Mouse (Mus musculus) neural tube, embryonic 13.5 days (tissue): ENCODE data around the gene Cfap46. TPM values are rescaled to one million over a fixed set of nuclear protein-coding genes. Genes with fewer than 3 reads are reported as not detected.

Source experiments
- ATAC-seq: fragments of 200-750 bp; cut with Nextera tagmentation; 2 replicates; pipeline ENCODE4 v1.8.0; 2017; ENCODE audit warnings: low read depth, mild to moderate bottlenecking, moderate TSS enrichment, moderate library complexity
- H3K27ac ChIP-seq: fragments of 300-500 bp; sonication (generic); replicated peaks from 2 replicates; pipeline ENCODE4 v1.5.1; 2015; ENCODE audit warnings: moderate library complexity, mild to moderate bottlenecking, inconsistent platforms
- H3K27me3 ChIP-seq: fragments of 300-500 bp; sonication (generic); 2 replicates; pipeline ENCODE4 v1.6.1; 2015; ENCODE audit warnings: mild to moderate bottlenecking, inconsistent platforms
- H3K36me3 ChIP-seq: fragments of 300-500 bp; sonication (generic); 2 replicates; pipeline ENCODE4 v1.6.1; 2015; ENCODE audit warnings: mild to moderate bottlenecking, inconsistent platforms
- H3K4me1 ChIP-seq: fragments of 300-500 bp; sonication (generic); replicated peaks from 2 replicates; pipeline ENCODE4 v1.6.1; 2015; ENCODE audit warnings: inconsistent platforms
- H3K4me2 ChIP-seq: fragments of 300-500 bp; sonication (generic); 2 replicates; pipeline ENCODE4 v1.6.1; 2015; ENCODE audit warnings: inconsistent platforms, mild to moderate bottlenecking, moderate library complexity
- H3K4me3 ChIP-seq: fragments of 300-500 bp; sonication (generic); 2 replicates; pipeline ENCODE4 v1.5.1; 2015; ENCODE audit warnings: mild to moderate bottlenecking, inconsistent platforms
- H3K9ac ChIP-seq: fragments of 300-500 bp; sonication (generic); 2 replicates; pipeline ENCODE4 v1.6.1; 2015; ENCODE audit warnings: moderate library complexity, mild to moderate bottlenecking, inconsistent platforms
- H3K9me3 ChIP-seq: fragments of 300-500 bp; sonication (generic); 2 replicates; pipeline ENCODE4 v1.6.1; 2016; ENCODE audit warnings: inconsistent platforms
- WGBS: fragments of 180-500 bp; shearing (Covaris S2); methylation state at CpG from one replicate; pipeline ENCODE4 v1.1.7; 2015; 5-methylcytosine and 5-hydroxymethylcytosine counted together
- polyA plus RNA-seq: library from polyadenylated mRNA; unstranded; fragments of >200 nt; fragmentation: Nextera tagmentation; extraction: Ambion mirVana; gene quantifications from 2 replicates; pipeline ENCODE4 v1.2.1, GENCODE M21; 2015

The Cfap46 gene
- 1.4 and 2.0 TPM in 2 replicates for polyA plus RNA-seq

DNA sequence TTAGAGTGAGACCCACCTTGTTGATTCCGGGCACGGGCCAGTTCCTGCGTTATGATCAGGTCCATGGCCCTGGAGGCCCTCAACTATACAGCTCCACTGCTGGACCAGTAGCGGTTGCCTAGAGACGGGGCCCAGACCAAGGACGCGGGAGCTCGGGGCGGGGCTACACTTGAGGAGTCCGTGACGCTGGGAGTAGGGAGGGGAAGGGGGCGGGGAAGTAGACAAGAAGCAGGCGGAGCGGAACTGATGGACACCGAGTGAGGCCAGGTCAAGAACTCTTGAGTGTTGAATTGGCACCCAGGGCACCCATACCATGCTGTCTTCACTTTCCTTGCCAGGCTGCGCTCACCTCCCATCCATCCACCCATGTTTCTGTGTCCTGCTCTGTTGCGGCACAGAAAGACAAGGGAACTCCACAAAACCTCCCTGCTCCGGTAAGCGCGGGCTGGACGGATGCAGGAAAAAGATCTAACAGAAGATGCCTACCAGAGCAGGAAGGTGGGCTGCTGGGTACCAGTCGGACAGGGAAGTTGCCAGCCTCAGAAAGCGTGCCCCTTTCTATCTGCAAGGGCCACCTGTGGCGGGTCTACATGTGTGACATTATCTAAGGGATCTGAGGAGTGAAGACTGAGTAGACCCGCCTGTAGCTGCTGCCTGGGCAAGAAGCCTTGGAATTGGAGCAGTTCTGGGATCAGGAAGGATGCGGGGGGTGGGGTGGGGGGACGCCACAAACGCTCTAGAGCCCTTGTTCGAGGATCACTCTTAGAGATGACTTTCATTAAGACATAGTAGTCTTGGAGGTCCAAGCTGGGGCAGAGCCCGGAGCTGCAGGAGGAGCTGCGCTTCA, at the start of gene Cfap46:
Gene Cfap46, minus strand, starts transcription at position 112 of the 847 bp plus-strand sequence.
- Histone ChIP-seq H3K4me2 (peak within 1 kb of the TSS; percentile 87), H3K4me3 (peak within 1 kb of the TSS; percentile 53), H3K27me3 (peaks cover 21% of the 10 kb centered on the region), H3K27ac (no peak within 1 kb of the TSS; the same call in 1 of the 2 replicates), H3K9me3 (no peaks in the 10 kb centered on the region), H3K36me3 (no peaks in the 10 kb centered on the region), H3K9ac (peak within 1 kb of the TSS; percentile 78), H3K4me1 (peaks cover 22% of the 10 kb centered on the region)
- ATAC-seq: peak; percentile 92
- WGBS: 1% methylated on average over 31 of the region's 31 CpGs

DNA sequence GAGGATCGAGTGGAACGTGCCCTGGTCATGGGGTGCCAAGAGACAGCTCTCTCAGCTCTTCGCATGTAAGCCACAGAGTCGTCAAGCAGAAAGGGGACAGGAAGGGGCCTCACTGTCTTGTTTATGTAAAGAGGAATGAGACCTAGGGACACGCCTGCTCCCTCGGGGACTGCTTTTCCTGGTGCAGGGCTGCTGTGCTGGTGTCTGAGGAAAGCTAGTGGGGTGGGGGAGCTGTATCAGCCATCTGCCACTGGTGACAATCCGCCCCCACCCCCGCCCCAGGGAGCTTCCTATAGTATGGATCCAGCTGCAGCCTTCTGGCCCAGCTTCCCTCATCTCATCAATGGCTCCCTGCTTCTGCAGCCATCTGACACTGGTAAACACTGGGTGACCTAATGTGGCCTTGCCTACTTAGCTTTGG, 47.7 kb upstream of the Cfap46 start:
- Histone ChIP-seq H3K27ac (no peak overlapping the region), H3K27me3 (no peaks in the 10 kb centered on the region), H3K9ac (no peak overlapping the region), H3K4me3 (no peak overlapping the region), H3K9me3 (no peaks in the 10 kb centered on the region), H3K4me2 (no peak overlapping the region), H3K4me1 (peaks cover 13% of the 10 kb centered on the region), H3K36me3 (no peaks in the 10 kb centered on the region)
- 36% methylated on average over 8 of the region's 8 CpGs for WGBS
- no peak for ATAC-seq

DNA sequence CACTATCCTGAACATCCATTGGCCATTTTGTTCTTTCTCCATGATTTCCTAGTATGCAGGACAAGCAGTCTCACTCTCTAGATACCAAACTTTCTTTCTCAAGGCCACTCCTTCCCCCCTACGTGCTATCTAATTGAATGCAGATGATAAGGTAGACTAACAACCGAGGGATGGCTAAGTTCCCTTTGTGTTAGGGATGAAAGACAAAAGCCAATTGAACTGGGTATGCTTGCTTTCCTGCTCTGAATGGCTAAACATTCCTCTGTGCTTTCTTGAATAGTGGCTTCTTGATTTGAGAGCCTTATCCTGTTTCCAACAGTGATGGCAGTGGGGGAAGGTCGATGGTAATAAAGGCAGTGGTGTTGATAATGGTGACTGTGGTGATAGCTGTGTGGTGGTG, 43.5 kb upstream of the Cfap46 start:
- WGBS: 28% methylated on average over 3 of the region's 3 CpGs
- H3K4me1 ChIP-seq: peaks cover 13% of the 10 kb centered on the region
- no peak overlapping the region for H3K27ac ChIP-seq
- no peak overlapping the region for H3K4me2 ChIP-seq
- no peak overlapping the region for H3K4me3 ChIP-seq
- H3K9ac ChIP-seq: no peak overlapping the region
- no peaks in the 10 kb centered on the region for H3K36me3 ChIP-seq
- H3K9me3 ChIP-seq: no peaks in the 10 kb centered on the region
- no peak for ATAC-seq
- H3K27me3 ChIP-seq: no peaks in the 10 kb centered on the region

DNA sequence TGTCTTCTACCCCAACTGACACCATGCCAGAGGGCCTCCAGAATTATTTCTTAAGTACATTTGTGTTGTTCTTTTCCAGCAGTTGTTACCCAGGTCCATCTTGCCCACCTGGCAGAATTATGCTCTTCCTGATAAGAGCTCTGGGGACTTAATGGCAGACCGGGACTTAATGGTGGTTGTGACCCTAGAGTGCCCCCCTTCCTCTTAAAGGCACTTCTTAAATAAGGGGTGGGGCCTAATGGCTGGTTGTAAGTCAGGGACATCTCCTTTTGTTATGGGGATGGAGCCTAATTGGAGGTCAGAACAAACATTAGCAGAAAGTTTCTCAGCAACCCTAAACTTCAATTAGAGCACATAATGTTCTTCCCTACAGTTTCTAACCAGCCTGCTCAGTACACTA, 42.0 kb upstream of the Cfap46 start:
- no peak overlapping the region for H3K9ac ChIP-seq
- no peak overlapping the region for H3K4me2 ChIP-seq
- WGBS: 12% methylated on average over 1 of the region's 1 CpGs
- H3K9me3 ChIP-seq: no peaks in the 10 kb centered on the region
- 0 out of 2 replicates have a peak, but pooled peaks cover 4% of the 10 kb centered on the region for H3K4me1 ChIP-seq
- no peak overlapping the region for H3K27ac ChIP-seq
- no peaks in the 10 kb centered on the region for H3K36me3 ChIP-seq
- no peak overlapping the region for H3K4me3 ChIP-seq
- H3K27me3 ChIP-seq: no peaks in the 10 kb centered on the region
- no peak for ATAC-seq

DNA sequence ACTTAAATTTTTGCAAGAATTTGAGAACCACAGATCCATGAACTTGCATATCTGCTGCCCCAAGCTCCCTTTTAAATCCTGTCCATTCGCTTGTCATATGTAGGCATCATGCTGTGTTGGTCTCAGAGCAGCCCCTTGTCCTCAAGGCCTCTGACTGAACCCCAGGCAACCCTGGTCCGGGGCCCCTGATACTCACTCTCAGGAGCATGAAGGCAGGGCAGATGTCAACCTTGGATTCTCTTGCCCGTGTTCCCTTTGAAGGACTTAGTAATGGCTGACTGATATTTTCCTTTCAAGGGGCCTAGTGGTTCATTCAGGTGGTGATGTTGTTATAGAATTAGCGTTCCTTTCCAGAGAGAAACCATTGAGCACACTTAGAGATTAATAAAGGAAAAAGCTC, 40.4 kb upstream of the Cfap46 start:
- no peak for ATAC-seq
- H3K9ac ChIP-seq: no peak overlapping the region
- no peaks in the 10 kb centered on the region for H3K9me3 ChIP-seq
- WGBS: 81% methylated on average over 4 of the region's 4 CpGs
- no peak overlapping the region for H3K4me2 ChIP-seq
- H3K4me1 ChIP-seq: 0 out of 2 replicates have a peak, but pooled peaks cover 4% of the 10 kb centered on the region
- H3K36me3 ChIP-seq: no peaks in the 10 kb centered on the region
- H3K27me3 ChIP-seq: no peaks in the 10 kb centered on the region
- H3K27ac ChIP-seq: no peak overlapping the region
- H3K4me3 ChIP-seq: no peak overlapping the region

DNA sequence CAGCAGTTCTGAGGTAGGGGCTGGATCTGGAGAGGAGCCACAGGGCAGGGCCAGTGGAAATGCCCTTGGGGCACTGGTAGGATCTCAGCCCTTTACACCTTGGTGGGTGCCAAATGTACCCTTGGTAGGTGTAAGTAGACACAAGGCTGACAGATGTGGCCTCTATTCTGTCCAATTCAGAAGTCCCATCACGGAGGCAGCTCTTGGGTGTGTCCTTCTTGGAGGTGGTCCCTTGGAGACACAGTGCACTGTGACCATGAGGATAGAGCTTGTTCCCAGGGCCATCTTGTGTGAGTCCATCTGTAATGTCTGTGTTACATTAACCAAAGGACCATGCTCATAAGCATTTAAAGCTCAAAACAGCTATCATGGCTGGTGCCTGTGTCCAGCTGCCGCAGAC, 37.6 kb upstream of the Cfap46 start:
- Histone ChIP-seq H3K4me3 (no peak overlapping the region), H3K9ac (no peak overlapping the region), H3K9me3 (no peaks in the 10 kb centered on the region), H3K27me3 (no peaks in the 10 kb centered on the region), H3K4me1 (no peaks in the 10 kb centered on the region), H3K27ac (no peak overlapping the region), H3K4me2 (no peak overlapping the region), H3K36me3 (no peaks in the 10 kb centered on the region)
- no peak for ATAC-seq
- WGBS: 89% methylated on average over 2 of the region's 2 CpGs

DNA sequence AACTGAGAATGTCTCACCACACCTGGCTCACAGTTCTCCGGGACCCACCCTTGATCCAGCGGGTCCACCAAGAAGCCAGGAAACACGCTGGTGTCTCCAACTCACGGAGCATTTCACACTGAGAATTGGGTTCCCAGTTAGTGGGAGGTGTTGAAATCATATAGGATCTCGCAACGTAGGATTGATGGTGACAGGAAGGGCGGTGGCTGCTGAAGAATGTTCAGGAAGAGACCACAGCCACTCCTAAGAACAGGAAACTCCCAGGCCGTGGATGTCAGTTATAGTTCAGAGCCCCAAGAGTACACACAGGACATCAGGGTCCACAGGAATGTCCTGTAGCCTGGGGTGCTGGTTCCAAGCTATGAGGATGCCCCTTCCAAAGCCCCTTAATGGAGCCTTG, 34.2 kb upstream of the Cfap46 start:
- Histone ChIP-seq H3K4me3 (no peak overlapping the region), H3K36me3 (no peaks in the 10 kb centered on the region)

DNA sequence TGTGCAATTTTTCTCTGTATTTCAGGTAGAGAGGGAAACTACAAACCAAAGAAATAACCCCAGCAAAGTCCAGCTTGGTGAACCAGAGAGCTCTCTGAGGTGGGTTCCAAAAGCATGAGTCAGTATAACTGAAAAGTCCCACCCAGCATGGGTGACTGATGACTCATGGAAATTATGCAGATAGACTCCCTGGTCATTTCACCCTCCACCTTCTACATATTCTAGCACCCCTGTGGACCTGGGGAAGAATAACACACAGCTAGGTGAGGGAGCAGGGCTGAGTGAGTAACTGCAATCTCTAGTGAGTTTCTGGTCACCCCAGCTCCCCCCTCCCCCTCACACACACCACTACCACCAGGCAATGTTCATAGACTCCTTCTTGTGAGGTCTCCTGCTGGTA, 28.2 kb upstream of the Cfap46 start:
- H3K9me3 ChIP-seq: no peaks in the 10 kb centered on the region
- H3K4me1 ChIP-seq: 0 out of 2 replicates have a peak, but pooled peaks cover 1% of the 10 kb centered on the region
- H3K4me3 ChIP-seq: no peak overlapping the region
- no peak for ATAC-seq
- H3K36me3 ChIP-seq: no peaks in the 10 kb centered on the region
- H3K9ac ChIP-seq: no peak overlapping the region
- no peaks in the 10 kb centered on the region for H3K27me3 ChIP-seq
- no peak overlapping the region for H3K4me2 ChIP-seq
- no peak overlapping the region for H3K27ac ChIP-seq

More for the DNA sequence above, 34.2 kb upstream of the Cfap46 start:
- Histone ChIP-seq H3K27ac (no peak overlapping the region), H3K4me2 (no peak overlapping the region), H3K9me3 (no peaks in the 10 kb centered on the region), H3K9ac (no peak overlapping the region), H3K4me1 (no peaks in the 10 kb centered on the region), H3K27me3 (no peaks in the 10 kb centered on the region)
- 85% methylated on average over 8 of the region's 8 CpGs for WGBS
- no peak for ATAC-seq

DNA sequence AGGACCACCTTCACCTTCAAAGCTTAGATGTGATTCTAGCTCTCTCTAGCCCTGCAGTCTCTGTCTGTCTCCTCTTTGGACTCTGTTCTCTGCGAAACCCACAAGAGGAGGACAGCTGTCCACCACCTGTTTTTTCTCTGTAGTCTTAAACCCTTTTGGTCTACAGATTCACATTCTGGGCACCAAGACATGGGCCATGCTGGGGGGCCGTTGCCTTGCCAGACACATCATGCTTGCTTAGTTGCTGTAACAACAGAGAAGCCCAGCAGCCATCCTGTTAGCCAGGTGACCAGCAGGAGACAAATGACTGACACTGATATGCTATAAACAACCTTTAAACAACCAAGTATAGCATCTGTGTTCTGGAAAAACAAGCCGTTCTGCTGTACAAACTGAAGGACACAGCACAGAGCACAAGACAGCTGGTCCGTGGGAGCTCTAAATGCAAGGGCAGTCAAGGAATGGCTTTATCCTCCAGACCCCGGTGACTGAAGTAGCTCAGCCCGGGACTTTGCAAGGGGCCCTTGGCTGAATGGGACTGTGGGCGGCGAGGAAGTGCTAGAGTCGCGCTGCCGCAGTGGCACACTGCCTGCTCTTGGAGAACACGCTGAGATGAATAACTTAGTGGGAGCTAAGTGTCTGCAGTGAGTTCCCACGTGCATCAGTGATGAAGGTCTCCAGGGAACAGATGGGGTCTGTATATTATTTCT, 22.9 kb upstream of the Cfap46 start:
- H3K36me3 ChIP-seq: no peaks in the 10 kb centered on the region
- WGBS: 41% methylated on average over 13 of the region's 13 CpGs
- no peaks in the 10 kb centered on the region for H3K9me3 ChIP-seq
- H3K9ac ChIP-seq: no peak overlapping the region
- no peak overlapping the region for H3K4me3 ChIP-seq
- H3K4me1 ChIP-seq: 0 out of 2 replicates have a peak, but pooled peaks cover 5% of the 10 kb centered on the region
- H3K27me3 ChIP-seq: 0 out of 2 replicates have a peak, but pooled peaks cover 3% of the 10 kb centered on the region
- no peak for ATAC-seq
- no peak overlapping the region for H3K4me2 ChIP-seq
- H3K27ac ChIP-seq: no peak overlapping the region

DNA sequence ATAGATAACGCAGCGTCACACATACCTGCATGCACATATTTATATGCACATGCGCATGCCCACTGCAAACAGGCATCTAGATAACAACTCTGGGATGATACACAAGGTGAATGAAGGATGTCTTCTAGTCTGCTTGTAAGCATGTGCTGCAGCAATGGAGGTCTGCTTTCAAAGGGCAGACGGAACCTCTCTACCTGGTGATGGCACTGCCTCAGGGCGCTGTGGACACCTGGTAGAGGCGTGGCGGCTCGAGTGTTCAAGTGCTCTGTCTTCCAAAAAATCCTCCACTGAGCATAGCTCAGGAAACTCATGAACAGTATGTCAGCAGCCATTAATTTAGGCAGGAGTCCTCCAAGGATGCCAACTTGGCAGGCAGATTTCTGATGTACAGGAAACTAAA, 22.2 kb upstream of the Cfap46 start:
- ATAC-seq: no peak
- H3K4me2 ChIP-seq: no peak overlapping the region
- H3K4me3 ChIP-seq: no peak overlapping the region
- H3K9me3 ChIP-seq: no peaks in the 10 kb centered on the region
- no peak overlapping the region for H3K9ac ChIP-seq
- H3K27ac ChIP-seq: no peak overlapping the region
- H3K4me1 ChIP-seq: 0 out of 2 replicates have a peak, but pooled peaks cover 5% of the 10 kb centered on the region
- 96% methylated on average over 8 of the region's 8 CpGs for WGBS
- no peaks in the 10 kb centered on the region for H3K36me3 ChIP-seq
- 0 out of 2 replicates have a peak, but pooled peaks cover 3% of the 10 kb centered on the region for H3K27me3 ChIP-seq

DNA sequence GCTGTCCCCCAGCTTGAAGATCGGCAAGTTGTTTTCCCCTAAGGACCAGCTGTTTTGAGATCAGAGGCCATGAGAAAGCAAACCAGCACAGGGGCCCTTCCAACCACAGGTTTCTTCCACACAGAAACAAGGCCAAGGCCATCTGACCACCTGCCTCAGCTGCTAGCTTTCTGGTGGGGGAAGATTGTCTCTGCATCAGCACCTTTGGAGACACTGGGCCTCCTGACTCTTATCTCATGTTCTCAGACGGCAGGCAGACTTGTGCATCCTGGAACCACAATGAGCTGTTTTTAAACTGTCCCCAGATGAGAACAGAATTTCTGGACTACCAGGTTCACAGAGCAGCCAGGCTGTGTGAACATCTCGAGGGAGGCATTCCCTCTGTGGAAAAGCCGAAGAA, 21.5 kb upstream of the Cfap46 start:
- H3K4me1 ChIP-seq: 0 out of 2 replicates have a peak, but pooled peaks cover 5% of the 10 kb centered on the region
- H3K9me3 ChIP-seq: no peaks in the 10 kb centered on the region
- H3K27ac ChIP-seq: no peak overlapping the region
- H3K27me3 ChIP-seq: 0 out of 2 replicates have a peak, but pooled peaks cover 3% of the 10 kb centered on the region
- no peaks in the 10 kb centered on the region for H3K36me3 ChIP-seq
- H3K4me2 ChIP-seq: no peak overlapping the region
- no peak overlapping the region for H3K4me3 ChIP-seq
- WGBS: 76% methylated on average over 4 of the region's 4 CpGs
- no peak for ATAC-seq
- H3K9ac ChIP-seq: no peak overlapping the region

DNA sequence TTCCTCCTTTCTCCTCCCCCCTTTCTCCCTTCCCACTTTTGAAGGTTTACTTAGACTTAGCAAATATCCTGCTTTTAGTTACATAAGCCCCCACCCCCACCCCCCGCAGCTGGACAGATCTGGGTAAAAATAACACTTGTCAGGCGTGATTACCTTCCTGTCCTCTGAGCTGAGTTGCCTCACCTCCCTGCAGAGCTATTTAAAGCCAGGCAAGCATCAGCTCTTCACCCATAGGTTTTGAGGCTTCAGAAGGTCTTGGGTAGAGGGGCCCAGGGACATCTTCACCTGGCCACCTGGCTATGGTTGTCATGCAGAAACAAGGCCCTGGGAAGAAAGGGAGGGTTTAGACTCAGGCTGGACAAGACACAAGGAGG, 20.2 kb upstream of the Cfap46 start:
- 32% methylated on average over 2 of the region's 2 CpGs for WGBS
- H3K27me3 ChIP-seq: 0 out of 2 replicates have a peak, but pooled peaks cover 3% of the 10 kb centered on the region
- H3K4me1 ChIP-seq: peaks cover 5% of the 10 kb centered on the region; the same call in 1 of the 2 replicates
- no peaks in the 10 kb centered on the region for H3K9me3 ChIP-seq
- no peak overlapping the region for H3K4me2 ChIP-seq
- H3K36me3 ChIP-seq: no peaks in the 10 kb centered on the region
- H3K9ac ChIP-seq: no peak overlapping the region
- no peak overlapping the region for H3K4me3 ChIP-seq
- ATAC-seq: peak; percentile 25; the same call in 1 of the 2 replicates
- no peak overlapping the region for H3K27ac ChIP-seq
